Mouse (Mus musculus) right cerebral cortex, postnatal 10 days (tissue): Measurements from ENCODE around the gene Cdk9.

ENCODE experiments used
- DNase-seq, 2 experiments: peaks; one replicate each; pipeline ENCODE4 v3.0.0; 2021; ENCODE audit warnings: low spot score in 2 of 2

Cdk9 gene

GRCm38 (mm10) chr2:32712934-32713817, at the start of gene Cdk9:
Gene Cdk9 (minus strand): TSS chr2:32713076.
- peak; percentile 93 for DNase-seq

- no peak for DNase-seq
Measured at GRCm38 (mm10) chr2:32761859-32762258, 49.0 kb upstream of the Cdk9 start.

- DNase-seq, result no peak
Measured at GRCm38 (mm10) chr2:32761361-32761760, 48.5 kb upstream of the Cdk9 start.

GRCm38 (mm10) chr2:32759001-32759400, 46.1 kb upstream of the Cdk9 start:
- DNase-seq, result no peak

- no peak for DNase-seq
Measured at GRCm38 (mm10) chr2:32758503-32758902, 45.6 kb upstream of the Cdk9 start.

GRCm38 (mm10) chr2:32757056-32757845, 44.4 kb upstream of the Cdk9 start, which contains the start of gene Tor2a:
Gene Tor2a (plus strand): TSS chr2:32757234.
- peak; percentile 98 for DNase-seq

GRCm38 (mm10) chr2:32756674-32757055, 43.8 kb upstream of the Cdk9 start:
- DNase-seq, result no peak

GRCm38 (mm10) chr2:32752181-32752580, 39.3 kb upstream of the Cdk9 start:
- no peak for DNase-seq

- DNase-seq, result no peak
Measured at GRCm38 (mm10) chr2:32751665-32752033, 38.8 kb upstream of the Cdk9 start.

GRCm38 (mm10) chr2:32750887-32751664, 38.2 kb upstream of the Cdk9 start:
- DNase-seq, result no peak

GRCm38 (mm10) chr2:32750199-32750598, 37.3 kb upstream of the Cdk9 start:
- no peak for DNase-seq

GRCm38 (mm10) chr2:32749082-32749481, 36.2 kb upstream of the Cdk9 start:
- DNase-seq, result no peak

- DNase-seq, result no peak
Measured at GRCm38 (mm10) chr2:32744272-32744982, 31.6 kb upstream of the Cdk9 start.

GRCm38 (mm10) chr2:32742173-32742531, 29.3 kb upstream of the Cdk9 start:
- peak; percentile 92 to 94 for DNase-seq

GRCm38 (mm10) chr2:32741273-32742172, 28.6 kb upstream of the Cdk9 start:
- DNase-seq, result peak; percentile 78 to 80

GRCm38 (mm10) chr2:32740916-32741272, 28.0 kb upstream of the Cdk9 start, which contains the start of gene 6330409D20Rik:
Gene 6330409D20Rik (minus strand): TSS chr2:32741016.
- no peak for DNase-seq

GRCm38 (mm10) chr2:32739311-32739710, 26.4 kb upstream of the Cdk9 start:
- no peak for DNase-seq

- no peak for DNase-seq
Measured at GRCm38 (mm10) chr2:32737008-32737407, 24.1 kb upstream of the Cdk9 start.

GRCm38 (mm10) chr2:32736306-32736829, 23.5 kb upstream of the Cdk9 start:
- DNase-seq, result no peak

GRCm38 (mm10) chr2:32734933-32735332, 22.1 kb upstream of the Cdk9 start:
- no peak for DNase-seq
